Mouse (Mus musculus) urinary bladder, postnatal 10 days (tissue): Measurements from ENCODE around the gene Rbm19.
"Not testable (repeated sequence)": the region's sequence is repeated elsewhere in the genome, so short reads cannot be mapped to it uniquely, and the experiment has no call there.

Source experiments
- DNase-seq: peaks from one replicate; pipeline ENCODE4 v3.0.0; 2022; ENCODE audit warnings: low spot score

Rbm19 gene

GRCm38 (mm10) chr5:120116261-120117050 lies at the start of gene Rbm19:
Gene Rbm19, plus strand, starts transcription at chr5:120116465.
- peak; percentile 72 for DNase-seq

DNA sequence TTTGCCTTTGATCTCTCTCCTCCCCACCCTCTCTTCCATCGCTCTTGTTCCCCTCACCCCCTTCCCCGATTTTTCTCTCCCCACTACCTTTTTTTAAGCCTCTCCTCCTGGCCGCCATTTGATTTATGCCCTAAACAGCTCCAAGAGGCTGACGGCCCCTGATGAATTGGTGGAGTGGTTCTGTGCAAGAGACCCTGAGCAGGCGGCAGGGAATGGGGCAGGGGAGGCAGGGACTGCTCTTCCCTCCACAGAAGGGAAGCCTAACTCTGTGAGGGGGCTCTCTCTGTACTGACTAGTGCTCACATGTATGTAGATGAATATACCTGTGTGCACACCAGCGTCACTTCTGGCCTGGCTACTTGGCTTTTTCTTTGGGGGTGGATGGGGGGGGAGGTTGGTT lies 49.0 kb upstream of the Rbm19 start:
- DNase-seq = no peak

- DNase-seq = no peak
These were observed 42.2 kb upstream of the Rbm19 start for GRCm38 (mm10) chr5:120074101-120074500.

DNA sequence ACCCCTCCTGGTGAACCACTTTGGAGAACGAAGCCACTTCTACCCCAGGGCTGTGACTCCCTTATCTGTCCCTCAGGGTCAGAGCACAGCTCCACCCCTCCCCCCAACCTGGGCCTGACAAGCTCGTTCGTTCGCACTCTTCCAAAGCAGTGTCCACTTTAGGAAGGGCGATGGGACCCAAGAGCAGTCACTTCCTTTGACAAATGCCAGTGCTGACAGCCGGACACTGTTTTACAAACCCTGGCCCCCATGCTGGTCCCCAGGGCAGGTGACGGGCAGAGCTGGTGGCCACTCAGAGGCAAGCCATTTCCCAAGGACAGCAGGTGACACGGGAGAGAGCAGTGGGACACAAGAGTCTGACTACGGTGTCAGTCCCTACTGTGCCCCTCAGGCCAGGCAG lies 36.2 kb upstream of the Rbm19 start:
- DNase-seq = no peak

GRCm38 (mm10) chr5:120080468-120080867 lies 35.8 kb upstream of the Rbm19 start:
- no peak for DNase-seq

DNA sequence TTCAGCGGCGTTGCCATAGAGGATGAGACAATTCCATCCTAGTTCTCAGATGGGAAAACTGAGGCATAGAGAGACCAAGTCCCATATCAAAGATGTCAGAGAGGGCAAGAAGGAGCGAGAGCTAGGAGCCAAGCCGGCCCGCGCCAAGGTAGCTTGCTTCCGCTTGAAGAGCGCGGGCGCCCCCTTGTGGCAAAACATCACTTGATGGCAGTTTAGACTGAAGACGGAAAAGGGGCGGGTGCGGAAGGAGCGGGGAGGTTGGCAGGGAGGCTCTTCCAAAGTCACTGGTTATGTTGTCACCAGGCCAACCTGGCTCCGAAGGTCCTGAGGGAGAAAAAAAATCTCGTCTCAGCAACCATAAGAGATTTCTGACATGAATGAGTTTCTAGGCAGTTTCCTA lies 27.7 kb upstream of the Rbm19 start:
- peak; percentile 72 for DNase-seq

- no peak for DNase-seq
These were observed 21.7 kb upstream of the Rbm19 start for GRCm38 (mm10) chr5:120094602-120095001.

GRCm38 (mm10) chr5:120097042-120097441 lies 19.2 kb upstream of the Rbm19 start:
- no peak for DNase-seq

- DNase-seq = no peak
These were observed 15.5 kb upstream of the Rbm19 start for GRCm38 (mm10) chr5:120100814-120101213.

DNA sequence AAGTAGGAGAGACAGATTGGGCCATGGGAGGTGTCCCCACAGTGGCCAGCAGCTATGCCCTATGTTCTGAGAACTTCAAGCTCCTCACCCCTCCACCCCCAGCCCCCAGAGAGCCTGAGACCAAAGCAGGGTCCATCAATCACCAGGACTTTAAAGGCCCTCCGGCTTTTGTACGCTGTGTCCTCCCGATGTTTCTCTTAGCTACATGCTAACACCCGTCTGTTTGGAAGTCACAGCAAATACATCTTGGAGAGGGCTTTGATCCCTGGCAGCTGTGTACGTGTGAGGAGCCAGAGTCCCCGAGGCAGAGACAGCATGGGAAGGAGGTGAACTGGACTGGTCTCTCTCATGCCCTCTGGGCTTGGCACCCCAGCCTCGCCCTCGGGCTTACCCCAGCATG lies 14.2 kb upstream of the Rbm19 start:
- DNase-seq = no peak

GRCm38 (mm10) chr5:120102732-120103131 lies 13.5 kb upstream of the Rbm19 start:
- no peak for DNase-seq

- DNase-seq = no peak
These were observed 12.8 kb upstream of the Rbm19 start for GRCm38 (mm10) chr5:120103458-120103857.

GRCm38 (mm10) chr5:120106424-120107073 lies 9.7 kb upstream of the Rbm19 start:
- no peak for DNase-seq

DNA sequence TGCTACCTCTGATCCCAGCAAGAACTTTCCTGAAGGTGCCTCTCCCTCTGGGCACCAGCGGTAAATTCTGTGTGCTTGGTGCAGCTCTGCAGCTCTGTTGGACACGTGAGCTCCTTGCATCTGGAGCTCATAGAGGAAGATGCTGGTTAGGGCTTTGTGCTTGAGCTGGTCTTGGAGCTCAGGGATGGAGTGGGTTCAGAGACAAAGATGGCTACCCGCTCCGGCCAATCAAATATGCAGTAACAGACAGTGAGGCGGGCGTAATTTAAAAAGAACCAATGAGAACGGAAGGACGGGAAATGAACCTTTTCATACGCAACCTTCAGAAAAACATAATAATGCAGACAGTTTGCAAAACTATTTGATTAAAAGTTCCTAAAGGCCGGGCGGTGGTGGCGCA lies 1.9 kb upstream of the Rbm19 start:
- DNase-seq = no peak

DNA sequence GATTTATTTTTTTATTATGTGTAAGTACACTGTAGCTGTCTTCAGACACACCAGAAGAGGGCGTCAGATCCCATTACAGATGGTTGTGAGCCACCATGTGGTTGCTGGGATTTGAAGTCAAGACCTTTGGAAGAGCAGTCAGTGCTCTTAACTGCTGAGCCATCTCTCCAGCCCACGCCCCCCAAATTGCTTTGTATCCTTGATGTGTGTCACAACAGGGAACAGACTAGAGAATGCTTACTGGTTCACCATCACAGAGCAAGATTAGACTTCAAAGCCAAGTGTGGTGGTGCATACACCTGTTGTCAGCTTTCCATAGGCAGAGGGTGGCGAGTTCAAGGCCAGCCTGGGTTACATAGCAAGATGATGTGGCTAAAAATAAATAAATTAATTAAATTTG lies 896 bp downstream of the Rbm19 start:
- DNase-seq = not testable (repeated sequence)

DNA sequence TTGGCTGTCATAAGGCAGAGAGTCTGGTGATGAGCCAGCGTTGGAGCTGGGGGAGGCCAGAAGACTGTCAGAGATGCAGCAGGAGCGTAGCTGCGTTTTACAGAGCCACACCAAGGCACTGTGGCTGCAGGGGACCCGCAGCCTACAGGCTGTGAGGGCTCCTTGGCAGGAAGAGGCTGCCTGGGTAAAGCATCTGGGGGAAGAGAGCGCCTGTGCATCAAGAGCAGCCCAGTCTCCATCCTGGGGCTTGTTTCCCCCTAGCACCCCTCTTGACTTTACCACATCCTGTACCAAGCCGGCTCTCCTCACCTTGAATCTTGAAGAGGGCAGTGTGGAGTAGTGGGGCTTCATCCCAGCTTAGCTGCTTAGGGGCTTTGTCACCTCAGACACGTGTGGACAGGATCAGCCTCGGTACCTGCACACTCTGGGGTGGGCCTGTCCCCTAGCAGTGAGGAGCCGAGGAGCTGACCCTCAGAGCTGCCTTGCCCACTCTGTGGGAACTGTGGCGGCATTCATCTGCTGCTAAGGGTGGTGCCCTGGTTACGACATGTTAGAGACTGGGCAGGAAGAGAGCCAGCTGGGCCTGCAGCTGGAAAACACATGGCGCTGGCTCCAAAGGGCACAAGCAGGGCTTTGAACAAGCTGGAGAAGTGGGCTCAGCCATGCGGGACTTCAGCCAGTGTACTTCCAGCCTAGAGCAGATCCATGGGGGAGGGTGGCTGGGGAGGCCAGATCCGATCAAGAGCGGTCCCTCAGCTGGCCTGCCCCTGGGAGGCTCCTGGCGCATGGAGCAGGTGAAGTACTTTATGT lies 8.8 kb downstream of the Rbm19 start:
- no peak for DNase-seq

DNA sequence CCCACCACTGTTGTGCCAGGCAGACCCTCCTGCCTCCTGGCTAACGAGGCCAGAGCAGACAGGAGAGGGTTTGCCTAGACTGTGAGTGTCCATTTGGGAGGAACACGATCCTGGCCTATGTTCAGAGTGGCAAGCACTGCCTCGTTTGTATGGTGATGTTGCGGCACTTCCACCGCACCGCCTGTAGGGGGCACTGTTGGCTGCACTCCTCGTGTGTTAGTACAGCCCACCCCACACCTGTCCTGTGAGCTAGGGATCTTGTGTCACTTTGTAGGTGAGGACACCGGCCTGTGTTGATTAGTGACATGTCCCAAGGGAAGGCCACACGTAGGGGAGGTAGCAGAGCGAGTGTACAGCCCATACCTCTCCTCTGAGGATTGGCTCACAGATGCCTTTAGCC lies 11.4 kb downstream of the Rbm19 start:
- DNase-seq = no peak

DNA sequence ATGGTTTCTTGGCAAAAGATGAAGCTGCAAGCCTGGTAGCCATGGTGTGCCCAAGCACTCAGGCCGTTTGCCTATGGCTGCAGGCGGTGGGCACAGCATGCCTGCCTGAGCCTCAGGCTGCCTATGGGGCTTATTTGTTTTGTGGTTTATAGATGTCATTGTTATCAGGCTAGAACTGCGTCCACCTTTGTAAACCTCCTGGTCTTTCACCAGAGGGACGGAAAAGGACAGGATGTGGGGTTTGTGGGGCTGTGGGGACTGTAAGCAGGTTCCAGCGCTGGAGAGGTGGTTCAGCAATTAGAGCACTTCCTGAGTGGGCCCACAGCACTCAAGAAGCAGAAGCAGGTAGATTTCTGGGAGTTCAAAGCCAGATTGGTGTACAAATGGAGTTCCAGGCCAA lies 12.2 kb downstream of the Rbm19 start:
- DNase-seq = no peak

DNA sequence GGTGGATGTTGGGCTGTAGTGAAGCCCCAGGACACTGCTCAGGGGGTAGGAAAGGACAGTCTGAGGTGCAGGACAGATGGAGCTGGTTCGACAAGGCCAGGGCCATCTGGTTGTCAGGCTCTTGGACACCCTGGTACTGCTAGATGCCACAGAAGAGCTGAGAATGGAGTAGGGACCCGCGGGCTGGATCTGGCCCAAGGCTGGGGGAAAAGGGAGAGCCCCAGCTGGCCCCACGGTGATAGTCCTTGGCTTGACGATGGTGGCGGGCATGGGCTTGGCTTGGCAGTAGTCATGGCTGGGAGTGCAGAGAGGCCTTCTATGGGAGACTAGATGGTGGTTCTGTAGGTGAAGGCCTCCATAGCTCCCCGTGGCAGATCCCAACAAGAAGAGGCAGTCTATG lies 12.8 kb downstream of the Rbm19 start:
- DNase-seq = no peak

- no peak for DNase-seq
These were observed 13.5 kb downstream of the Rbm19 start for GRCm38 (mm10) chr5:120129761-120130160.

DNA sequence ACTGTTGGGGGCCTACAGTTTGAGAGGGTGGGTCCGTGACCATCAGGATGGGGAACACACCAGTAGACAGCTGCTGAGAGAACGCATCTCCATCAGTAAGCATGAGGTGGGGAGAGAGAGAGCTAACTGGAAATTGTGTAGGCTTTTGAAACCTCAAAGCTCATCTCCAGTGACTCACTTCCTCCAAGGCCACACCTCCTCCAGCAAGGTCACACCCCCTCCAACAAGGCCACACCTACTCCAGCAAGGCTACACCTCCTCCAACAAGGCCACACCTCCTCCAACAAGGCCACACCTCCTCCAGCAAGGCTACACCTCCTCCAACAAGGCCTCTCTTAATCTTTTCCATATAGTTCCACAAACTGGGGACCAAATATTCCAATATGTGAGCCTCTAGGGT lies 13.9 kb downstream of the Rbm19 start:
- DNase-seq = no peak

- DNase-seq = no peak
These were observed 15.3 kb downstream of the Rbm19 start for GRCm38 (mm10) chr5:120131600-120131999.

DNA sequence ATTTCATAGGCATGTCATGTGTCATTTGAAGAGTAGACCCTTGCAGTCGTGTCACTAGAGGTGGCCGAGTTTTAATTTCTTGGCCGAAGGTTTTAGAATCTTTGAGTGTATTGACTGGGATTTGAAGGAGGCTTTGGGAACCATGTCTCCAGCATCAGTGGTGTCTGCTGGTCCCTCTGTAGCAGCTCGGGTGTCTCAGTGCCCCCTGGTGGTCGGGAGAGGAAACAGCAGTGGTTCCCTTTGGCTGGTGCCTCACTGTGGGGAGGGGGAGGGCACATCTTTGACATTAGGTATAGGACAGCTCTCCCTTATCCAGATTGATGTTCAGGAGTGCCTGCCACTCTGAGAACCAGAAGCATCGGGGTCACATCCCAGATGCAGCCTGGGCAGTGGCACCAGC lies 17.7 kb downstream of the Rbm19 start:
- DNase-seq = no peak
